Mouse (Mus musculus) stomach, postnatal 0 days (tissue): ENCODE data around the gene Cyb5b.

Experiments
- CTCF ChIP-seq: IDR thresholded peaks from 2 replicates; pipeline ENCODE4 v1.5.1; 2016; ENCODE audit warnings: antibody characterized with exemption, low read depth, mild to moderate bottlenecking, moderate library complexity
- EP300 ChIP-seq: optimal IDR thresholded peaks from 2 replicates; pipeline ENCODE3; 2016; ENCODE audit warnings: antibody characterized with exemption

DNA sequence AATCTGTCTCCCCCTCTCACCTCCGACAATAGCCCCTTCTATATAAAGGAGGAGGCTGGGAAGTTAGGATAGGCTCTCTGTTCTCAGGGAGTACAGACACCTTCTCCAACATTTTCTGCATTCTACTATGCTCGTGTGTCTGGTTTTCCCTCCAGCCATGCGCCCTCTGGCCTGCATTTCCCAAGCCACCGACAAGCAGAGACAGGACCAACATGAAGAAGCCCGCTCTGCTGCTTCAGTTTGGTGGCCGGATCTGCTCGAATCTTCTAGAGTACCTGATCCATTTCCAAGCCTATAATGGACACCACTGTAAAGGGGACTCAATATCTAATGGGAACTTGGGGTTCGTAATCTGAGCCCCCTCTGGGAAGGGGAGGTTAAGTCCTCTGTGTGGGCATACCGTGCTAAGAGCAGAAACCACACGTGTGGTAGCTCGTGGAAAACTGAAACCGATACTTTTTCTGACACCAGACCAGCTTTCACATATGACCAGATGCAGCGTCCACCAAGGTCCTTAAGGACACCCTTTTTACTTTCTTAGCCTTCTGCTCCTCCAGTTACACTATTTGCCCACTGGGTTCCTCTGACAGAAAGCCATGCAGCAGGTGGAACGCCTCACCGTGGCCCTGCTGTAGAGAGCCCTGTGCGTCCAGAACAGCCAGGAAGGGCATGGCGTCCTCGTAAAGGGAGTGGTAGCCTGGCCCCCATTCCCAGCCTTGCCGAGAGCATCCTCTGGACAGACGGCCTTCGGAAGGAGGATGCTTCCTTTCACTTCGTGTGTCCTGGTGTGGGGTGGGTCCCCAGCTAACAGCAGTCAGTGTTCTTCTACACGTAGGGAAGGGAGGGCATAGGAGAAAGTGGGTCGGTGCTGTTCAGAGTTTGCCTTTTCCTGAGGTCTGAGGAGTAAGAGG is 17.6 kb upstream of the Cyb5b start:
- no peak for TF ChIP-seq CTCF
- TF ChIP-seq EP300: no peak
